Mouse (Mus musculus) MEL-GATA-1-ER (cell line): Measurements from ENCODE around the gene Acss2.
"Not testable (repeated sequence)": the region's sequence is repeated elsewhere in the genome, so short reads cannot be mapped to it uniquely, and the experiment has no call there.

Experiments used
- DNase-seq: peaks from one replicate; pipeline ENCODE4 v3.0.0-alpha.2; 2012; ENCODE audit warnings: low read depth; ENCODE audit errors: extremely low read depth

The Acss2 gene

DNA sequence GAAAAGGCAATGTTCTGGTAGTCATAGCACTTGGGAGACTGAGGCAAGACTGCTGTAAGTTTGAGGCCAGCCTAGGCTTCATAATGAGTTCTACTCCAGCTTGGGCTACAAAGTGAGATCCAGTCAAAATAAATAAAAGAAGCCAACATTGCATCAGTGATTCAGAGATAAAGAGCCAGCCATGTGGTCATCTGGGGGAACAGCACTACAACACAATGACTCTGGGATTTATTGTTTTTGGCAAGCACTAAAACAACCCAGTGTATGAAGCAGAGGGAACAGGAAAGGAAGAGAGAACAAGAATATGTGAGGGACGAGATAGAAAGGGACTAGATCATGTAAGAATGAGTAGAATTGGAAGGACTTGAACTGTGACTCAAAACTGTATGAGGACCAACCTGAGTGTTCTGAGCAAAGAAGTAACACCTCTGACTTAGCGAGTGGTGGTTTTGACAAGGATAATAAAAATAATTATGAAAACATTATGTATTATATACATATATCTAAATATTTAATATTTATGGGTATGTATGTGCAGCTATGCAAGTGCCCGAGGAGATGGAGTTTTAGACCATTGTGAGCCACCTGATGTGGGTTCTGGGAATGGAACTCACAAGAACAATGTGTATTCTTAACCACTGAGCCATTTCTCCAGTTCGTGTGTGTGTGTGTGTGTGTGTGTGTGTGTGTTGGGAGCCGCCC is 20.2 kb downstream of the Acss2 start:
- no peak for DNase-seq

DNA sequence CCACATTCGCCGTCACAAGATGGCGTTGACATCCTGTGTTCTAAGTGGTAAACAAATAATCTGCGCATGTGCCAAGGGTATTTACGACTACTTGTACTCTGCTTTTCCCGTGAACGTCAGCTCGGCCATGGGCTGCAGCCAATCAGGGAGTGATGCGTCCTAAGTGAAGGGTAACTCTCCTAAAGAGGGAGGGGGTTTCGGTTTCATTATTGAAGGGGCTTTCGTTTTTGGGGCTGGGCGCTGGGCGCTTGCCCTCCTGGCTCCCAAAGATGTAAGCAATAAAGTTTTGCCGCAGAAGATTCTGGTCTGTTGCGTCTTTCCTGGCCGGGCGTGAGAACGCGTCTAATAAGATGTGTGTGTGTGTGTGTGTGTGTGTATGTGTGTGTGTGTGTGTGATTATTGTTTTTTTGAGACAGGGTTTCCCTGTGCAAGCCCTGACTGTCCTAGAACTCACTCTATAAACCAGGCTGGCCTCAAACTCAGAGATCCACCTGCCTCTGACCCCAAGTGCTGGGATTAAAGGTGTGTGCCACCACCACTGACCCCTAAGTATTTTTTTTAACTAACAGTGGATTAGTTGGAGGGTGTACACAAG is 20.8 kb downstream of the Acss2 start:
- DNase-seq: not testable (repeated sequence)

GRCm38 (mm10) chr2:155539696-155540095 is 21.9 kb downstream of the Acss2 start:
- no peak for DNase-seq

DNA sequence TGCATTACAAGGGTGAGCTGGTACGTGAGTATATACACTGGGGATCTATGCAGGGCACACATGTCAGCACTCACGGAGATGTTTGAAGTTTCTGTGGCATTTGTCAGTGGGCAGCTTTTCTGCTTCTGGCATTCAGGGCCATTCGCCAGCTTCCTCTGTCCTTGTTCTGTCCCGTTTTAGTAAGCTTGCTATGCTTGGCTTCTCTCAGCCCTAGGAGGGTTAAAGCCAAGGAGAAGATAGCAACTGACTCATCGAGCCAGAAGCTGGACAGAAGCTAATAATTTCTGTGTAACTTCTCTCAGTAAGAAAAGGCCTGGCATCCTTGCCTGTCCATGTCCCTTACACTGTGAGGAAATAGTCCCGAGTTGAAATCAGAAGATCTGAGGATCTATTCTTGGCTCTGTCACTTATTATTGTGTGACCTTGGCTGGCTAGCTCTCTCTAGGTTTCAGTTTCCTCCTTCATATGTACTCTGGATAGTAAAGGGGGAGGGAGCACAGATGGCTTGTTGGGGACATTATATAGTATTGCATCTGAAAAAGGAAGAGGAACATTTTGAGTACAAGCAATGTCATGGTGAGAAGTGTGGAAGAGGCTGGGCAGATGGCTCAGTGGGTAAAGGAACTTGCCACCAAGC is 23.2 kb downstream of the Acss2 start:
- no peak for DNase-seq

- no peak for DNase-seq
Observed at GRCm38 (mm10) chr2:155546955-155547354, 29.2 kb downstream of the Acss2 start.

GRCm38 (mm10) chr2:155552336-155552735 is 34.6 kb downstream of the Acss2 start:
- DNase-seq: no peak

DNA sequence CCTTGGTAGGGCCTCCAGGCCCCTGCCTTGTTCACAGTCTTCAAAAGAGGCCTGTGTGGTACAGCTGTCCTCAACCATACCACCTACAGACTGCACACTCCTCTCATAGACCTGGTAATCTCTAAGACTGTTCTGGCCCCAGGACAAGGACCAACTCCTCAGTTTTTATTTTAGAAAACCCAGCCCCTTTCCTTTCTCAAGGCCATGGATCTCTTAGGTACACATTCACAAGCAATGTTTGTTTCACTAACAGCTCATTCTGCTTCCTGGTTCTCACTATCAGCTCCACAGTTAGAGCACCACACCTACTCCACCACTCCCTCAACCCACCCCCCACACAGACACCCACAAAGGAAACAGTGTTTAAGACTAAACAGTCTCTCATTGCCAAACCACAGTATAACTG is 35.2 kb downstream of the Acss2 start:
- DNase-seq: peak; percentile 55

- DNase-seq: no peak
Observed at GRCm38 (mm10) chr2:155554426-155554985, 36.8 kb downstream of the Acss2 start.

DNA sequence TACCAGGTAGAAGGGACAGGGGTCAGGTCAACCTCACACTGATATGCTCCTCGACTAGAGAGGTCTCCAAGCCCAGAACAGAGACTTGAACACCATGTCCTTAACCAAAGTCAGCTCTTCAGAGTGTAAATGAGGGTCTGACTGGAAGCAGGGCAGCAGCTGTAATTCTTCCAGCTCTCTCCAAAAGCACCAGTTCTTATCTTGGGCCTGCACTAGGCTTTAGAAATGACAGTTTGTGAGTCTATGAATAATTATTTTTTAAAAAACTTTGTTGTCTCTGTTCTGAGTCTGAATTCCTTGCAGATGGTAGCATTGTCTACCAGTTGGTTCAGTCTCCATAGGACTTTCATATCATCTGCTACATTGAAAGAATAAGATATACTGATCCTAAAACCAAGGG is 44.5 kb downstream of the Acss2 start:
- DNase-seq: no peak

DNA sequence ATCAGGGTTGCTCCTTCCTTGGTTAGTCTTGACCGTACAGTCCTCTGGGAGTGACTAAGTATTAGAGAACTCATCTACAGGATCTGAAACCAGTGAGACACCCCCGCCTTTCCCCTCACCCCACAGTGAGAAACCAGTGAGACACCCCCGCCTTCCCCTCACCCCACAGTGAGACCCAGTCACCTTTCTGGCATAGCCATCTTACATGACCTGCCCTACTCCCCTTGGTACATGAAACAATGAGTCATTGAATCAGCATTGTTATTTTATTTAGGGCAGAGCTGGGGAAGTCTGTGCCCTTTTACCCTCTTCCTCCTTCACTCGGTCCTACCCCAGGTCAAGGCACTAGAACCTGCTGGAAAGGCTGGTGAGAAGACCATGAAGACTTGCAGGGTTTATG is 45.2 kb downstream of the Acss2 start:
- DNase-seq: no peak

DNA sequence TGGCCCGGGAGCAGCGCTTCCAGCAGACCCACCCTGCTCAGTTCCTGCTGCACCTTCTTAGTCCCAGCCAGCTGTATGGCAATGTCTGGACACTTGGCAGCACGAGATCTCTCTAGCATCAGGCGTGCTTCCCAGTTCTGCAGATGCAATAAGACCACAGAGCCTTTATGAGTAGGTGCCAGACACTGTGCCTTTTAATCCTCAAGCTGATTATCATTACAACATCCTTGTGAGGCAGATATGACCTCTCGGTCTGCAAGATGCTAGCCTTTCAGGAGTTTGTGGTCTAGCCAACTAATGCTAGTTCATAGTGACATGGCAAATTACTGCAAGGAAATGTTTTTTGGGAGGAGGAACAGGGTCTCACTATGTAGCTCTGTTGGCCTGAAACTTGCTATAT is 50.0 kb downstream of the Acss2 start:
- no peak for DNase-seq

DNA sequence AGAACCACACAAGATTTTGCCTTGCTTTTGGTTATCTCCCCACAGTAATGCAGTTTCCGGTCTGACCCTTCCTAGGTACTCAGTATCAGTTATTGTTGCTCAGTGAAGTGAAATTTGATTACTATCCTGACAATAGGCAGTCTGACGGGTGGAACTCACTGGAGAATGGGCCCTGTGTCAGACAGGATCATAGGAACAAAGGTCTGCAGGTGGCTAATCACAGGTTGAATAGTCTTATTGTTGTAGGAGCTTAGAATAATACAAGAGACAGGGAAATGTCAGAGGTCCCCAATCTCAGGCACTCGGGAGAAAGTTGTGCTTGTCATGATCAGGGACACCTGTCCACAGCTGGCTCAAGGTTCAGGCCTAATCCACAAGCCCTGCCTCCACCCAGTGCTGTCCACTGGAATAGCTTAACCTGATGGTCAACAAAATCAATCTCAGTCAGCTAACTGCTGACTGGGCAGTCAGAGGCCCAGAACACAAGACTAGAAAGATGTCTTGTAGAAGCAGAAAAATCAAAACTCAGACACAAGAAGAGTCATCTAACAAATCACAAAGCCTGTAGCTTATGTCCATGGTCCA is 51.6 kb downstream of the Acss2 start:
- DNase-seq: no peak

DNA sequence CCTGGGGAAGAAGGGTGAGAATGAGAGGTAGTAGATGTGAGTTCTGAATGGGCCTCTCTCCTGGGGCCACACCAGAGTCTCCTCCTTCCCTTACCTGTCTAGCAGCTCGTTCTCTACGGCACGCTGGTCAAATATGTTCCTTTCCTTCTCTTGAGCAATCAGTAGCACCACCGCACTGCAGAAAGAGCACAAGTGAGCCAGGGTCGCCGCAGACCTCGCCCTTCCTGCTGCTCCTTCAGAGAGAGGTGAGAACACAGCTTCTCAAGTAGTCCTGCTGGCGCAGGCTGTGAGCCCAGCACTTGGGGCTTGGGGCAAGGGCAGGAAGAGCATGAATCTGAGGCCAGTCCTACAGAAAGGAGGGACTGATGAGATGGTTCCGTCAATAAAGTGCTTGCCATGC is 55.3 kb downstream of the Acss2 start:
- no peak for DNase-seq

DNA sequence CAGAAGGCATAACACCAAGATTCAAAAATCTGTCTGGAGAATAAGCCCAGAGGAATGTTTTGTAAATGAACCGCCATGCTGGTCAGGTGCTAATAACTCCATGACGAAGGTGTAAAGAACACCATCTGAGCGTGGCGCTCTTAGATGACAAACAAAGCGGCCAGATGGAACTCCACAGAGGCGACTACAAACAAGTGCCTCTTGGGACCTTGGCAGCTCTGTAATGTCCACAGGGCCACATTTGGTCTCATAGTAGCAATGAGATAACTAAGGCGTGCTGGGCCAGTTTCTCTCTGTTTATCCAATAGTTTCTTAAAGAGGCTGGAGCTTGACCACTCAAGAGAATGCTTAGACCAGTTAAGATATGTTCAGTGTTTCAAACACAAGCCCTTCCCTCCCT is 56.2 kb downstream of the Acss2 start:
- no peak for DNase-seq

DNA sequence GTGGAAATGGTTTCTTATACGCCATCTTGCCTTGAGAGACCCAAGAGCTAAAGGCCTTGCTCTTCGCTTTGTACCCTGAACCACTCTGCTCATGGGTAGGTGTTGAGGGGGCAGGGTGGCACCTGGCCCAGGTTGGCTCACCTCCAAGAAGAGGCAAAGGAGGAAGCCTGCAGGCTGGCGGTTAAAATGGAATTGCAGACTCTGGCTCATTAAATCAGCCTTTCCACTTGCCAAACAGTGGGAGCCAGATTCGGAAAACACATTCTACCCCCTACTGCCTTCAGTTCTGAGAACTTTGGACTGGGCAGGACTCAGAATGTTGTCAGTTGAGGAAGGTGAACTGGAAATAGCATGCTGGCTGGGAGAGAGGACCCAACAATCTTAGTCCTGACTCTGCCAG is 57.0 kb downstream of the Acss2 start:
- DNase-seq: no peak

GRCm38 (mm10) chr2:155576656-155577055 is 58.9 kb downstream of the Acss2 start:
- no peak for DNase-seq

DNA sequence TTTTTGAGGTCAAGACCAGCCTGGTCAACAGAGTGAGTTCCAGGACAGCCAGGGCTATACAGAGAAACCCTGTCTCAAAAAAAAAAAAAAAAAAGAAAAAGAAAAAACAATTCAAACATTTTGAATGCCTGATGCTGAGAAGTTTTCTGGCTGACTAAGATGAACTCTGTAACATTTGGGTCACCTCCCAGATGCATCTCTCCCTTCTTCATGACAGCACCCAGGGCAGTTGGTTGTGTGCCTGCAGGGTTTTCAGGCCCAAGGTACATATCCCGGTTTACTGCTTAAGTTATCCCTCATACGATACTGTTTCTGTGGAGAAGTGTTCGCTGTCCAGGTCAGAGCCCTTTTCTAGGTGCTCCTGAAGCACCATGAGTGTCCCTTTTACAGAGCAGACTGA is 62.6 kb downstream of the Acss2 start:
- no peak for DNase-seq

DNA sequence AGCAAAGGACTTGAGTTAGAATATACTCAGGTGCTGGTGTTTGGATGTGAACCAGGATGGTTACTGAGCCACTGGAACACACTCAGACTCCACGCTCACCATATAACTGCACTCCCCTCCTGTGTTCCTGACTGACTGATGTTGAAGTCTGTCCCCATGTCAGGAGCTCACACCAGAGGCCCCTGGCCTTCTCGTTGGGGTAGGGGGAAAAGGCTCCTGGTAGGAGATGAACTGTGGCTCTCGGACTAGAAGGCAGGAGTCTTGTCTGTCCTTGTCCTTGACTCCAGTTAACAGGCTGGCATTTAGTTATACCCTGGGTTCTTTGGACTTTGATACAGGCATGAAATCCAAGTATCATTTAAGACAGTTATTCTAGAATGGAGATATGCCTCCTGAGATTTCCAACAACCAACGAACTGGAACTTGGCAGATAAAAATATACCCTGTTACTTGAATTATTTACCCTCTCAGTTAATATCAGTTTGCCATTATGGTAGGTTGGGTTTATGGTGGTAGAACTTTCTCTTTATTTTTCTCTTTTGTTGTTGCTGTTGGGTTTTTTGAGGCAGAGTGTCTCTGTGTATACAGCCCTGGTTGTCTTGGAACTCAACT is 64.7 kb downstream of the Acss2 start:
- no peak for DNase-seq

- no peak for DNase-seq
Observed at GRCm38 (mm10) chr2:155582996-155583395, 65.2 kb downstream of the Acss2 start.

GRCm38 (mm10) chr2:155583927-155584530 is 66.3 kb downstream of the Acss2 start:
- no peak for DNase-seq

DNA sequence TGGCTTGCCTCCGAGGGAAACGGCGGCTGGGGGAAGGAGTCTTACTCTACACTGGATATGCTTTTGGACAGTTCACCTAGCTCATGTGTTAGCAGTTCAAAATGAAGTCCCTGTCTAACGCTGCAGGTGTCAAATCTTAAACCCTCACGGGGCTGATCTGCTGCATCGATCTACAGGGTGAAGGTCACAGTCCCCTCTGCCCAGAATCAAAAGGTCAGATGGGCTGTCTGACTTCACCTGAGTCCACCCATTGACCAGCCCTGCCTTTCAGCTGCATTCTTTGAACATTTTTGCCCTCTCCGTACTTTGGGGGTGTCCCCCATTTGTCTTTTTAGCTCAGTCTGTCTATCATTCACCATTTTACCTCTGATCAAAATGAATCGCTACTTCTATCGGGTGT is 67.3 kb downstream of the Acss2 start:
- DNase-seq: no peak
